Mouse (Mus musculus): ENCODE measurements at regions not wholly inside any gene's neighbourhood (a gene's known extent, or its start where the extent isn't known, plus 50 kb on each side); places are given as distances from the start of the nearest gene placed in this dataset.

DNA sequence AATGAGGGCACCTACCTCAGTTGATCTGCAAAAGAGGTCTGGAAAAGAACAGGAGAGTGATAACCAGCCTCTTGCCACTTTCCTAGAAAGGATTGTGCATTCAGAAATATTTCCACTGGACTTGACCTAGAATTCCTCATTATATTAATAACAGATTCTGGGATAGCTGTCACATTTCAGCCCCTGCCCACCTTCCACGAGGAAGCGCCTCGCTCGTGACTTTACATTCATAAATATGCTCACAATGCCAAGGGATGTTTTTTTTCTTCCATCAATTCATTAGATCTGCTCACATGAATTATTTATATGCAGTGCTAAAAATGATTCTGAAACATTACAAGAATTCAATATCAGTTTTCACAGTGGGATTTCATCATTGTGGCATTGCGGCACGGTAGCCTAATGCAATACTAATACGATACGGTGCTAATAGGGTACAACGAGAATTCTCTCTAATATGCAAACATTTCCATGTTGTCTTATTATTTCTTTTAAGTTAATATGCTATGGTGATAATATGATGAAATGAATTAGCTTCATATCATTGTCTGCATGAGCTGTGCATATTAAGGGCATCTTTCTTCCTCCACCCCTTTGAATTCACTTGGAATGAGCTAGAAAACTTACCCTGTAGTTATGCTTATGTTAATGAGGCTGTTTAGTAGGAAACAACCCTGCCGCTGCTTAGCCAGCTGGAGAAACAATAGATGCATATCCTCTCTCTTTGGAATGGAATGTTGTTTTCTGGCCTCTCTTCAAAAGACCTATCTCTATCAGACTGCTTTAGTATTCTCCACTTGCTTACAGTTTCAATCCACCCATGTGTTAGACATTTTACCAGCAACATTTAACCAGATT is 235.8 kb upstream of the Ptbp2 start:
- Histone ChIP-seq H3K4me3 (replicated peaks) (no peak overlapping the region), H3K9me3 (no peaks in the 10 kb centered on the region), H3K36me3 (no peaks in the 10 kb centered on the region), H3K4me2 (no peak overlapping the region), H3K27ac (no peak overlapping the region), H3K4me1 (replicated peaks) (no peaks in the 10 kb centered on the region), H3K27me3 (no peaks in the 10 kb centered on the region), H3K9ac (replicated peaks) (no peak overlapping the region)
- ATAC-seq (ENCODE audit: insufficient number of reproducible peaks, insufficient read depth, low FRiP score, low TSS enrichment, low read depth) = no peak
- 92% methylated on average over 10 of the region's 10 CpGs for WGBS

DNA sequence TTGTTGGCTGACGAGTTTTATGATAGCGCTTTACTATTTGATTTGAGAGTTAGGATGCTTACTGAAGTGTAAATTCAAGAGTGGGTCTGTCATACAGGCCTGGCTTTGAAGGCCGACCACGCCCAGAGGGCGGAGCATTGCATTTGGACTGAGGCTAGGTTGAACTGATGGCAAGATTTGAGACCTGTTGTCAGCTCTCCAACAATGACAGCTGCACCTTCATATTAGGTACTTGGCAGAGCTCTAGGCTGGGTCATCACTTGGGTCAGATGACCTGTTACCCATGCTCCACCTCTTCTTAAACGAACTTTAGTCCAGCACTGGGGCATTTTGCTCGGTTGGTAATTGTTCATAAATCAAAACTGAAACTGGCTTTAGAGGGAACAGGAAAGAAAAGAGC is 231.1 kb upstream of the Ptbp2 start:
- ATAC-seq (ENCODE audit: insufficient number of reproducible peaks, insufficient read depth, low FRiP score, low TSS enrichment, low read depth) = no peak
- no peaks in the 10 kb centered on the region for H3K4me1 ChIP-seq (replicated peaks)
- no peaks in the 10 kb centered on the region for H3K9me3 ChIP-seq
- no peaks in the 10 kb centered on the region for H3K27me3 ChIP-seq
- no peak overlapping the region for H3K9ac ChIP-seq (replicated peaks)
- no peak overlapping the region for H3K4me3 ChIP-seq (replicated peaks)
- no peak overlapping the region for H3K4me2 ChIP-seq
- H3K27ac ChIP-seq = no peak overlapping the region
- 87% methylated on average over 7 of the region's 7 CpGs for WGBS
- H3K36me3 ChIP-seq = no peaks in the 10 kb centered on the region

DNA sequence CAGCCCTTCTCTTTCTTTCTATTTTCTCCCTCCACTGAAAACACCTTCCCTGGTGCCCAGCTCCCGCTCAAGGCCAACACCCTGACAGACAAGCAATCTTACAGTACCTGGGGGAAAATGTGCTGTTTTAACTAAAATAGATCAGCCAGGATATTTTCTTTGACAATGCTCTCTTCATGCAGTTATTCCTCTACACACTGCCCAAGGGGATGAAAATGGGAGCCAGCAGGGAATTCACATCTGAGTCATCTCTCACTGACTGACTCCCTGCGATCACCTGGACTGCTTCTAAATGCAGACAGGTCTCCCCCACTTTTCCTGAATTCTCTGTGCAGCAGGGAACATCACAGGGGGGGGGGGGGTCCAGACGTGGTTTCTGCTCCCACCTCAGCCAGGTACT is 227.6 kb upstream of the Ptbp2 start:
- H3K4me1 ChIP-seq (replicated peaks) = no peaks in the 10 kb centered on the region
- H3K9ac ChIP-seq (replicated peaks) = no peak overlapping the region
- H3K36me3 ChIP-seq = no peaks in the 10 kb centered on the region
- H3K9me3 ChIP-seq = no peaks in the 10 kb centered on the region
- H3K4me3 ChIP-seq (replicated peaks) = no peak overlapping the region
- ATAC-seq (ENCODE audit: insufficient number of reproducible peaks, insufficient read depth, low FRiP score, low TSS enrichment, low read depth) = no peak
- no peak overlapping the region for H3K27ac ChIP-seq
- no peaks in the 10 kb centered on the region for H3K27me3 ChIP-seq
- H3K4me2 ChIP-seq = no peak overlapping the region
- 18% methylated on average over 3 of the region's 3 CpGs for WGBS

DNA sequence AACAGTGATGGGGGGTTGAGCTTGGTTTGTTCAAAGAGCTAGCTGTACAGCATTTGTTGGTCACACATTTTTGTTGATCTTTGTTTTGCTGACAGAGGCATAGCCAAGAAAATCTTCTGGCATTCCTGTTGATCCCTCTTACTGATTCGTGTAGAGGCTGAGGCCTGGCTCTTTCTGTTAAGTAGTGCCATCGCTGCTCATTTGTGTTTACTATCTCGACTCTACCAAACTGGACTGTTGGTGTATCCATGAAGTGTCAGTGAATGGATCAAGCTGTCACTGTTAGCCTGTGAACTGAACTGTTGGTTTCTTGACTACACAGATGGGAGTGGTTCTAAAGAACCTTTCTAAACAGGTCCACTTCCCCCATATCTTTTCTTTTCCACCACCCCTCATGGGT is 223.8 kb upstream of the Ptbp2 start:
- H3K4me2 ChIP-seq = no peak overlapping the region
- ATAC-seq (ENCODE audit: insufficient number of reproducible peaks, insufficient read depth, low FRiP score, low TSS enrichment, low read depth) = no peak
- H3K4me1 ChIP-seq (replicated peaks) = no peaks in the 10 kb centered on the region
- no peak overlapping the region for H3K4me3 ChIP-seq (replicated peaks)
- no peaks in the 10 kb centered on the region for H3K36me3 ChIP-seq
- H3K9me3 ChIP-seq = no peaks in the 10 kb centered on the region
- 92% methylated on average over 3 of the region's 3 CpGs for WGBS
- H3K27ac ChIP-seq = no peak overlapping the region
- H3K27me3 ChIP-seq = no peaks in the 10 kb centered on the region
- no peak overlapping the region for H3K9ac ChIP-seq (replicated peaks)

DNA sequence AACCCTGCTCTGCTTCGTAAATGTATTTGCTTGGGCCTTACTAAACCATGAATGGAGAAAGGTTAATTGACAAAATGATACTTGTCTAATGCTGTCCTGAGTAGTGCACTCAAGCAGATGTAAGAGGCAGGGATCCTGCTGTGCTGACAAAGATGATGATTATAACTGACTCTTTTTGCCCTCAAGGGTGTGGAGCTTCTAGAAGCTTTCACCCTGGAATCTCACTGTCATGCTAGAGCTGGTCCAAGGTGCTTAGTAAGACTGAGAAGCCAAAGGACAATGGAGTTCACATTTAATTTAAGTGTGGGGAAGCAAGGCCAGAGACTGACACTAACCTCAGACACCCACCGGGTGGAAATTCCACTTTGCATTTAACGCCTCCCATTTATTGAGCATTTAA is 220.3 kb upstream of the Ptbp2 start:
- WGBS = 77% methylated on average over 3 of the region's 3 CpGs
- no peaks in the 10 kb centered on the region for H3K27me3 ChIP-seq
- no peaks in the 10 kb centered on the region for H3K4me1 ChIP-seq (replicated peaks)
- H3K27ac ChIP-seq = no peak overlapping the region
- no peak overlapping the region for H3K4me2 ChIP-seq
- H3K4me3 ChIP-seq (replicated peaks) = no peak overlapping the region
- no peak for ATAC-seq (ENCODE audit: insufficient number of reproducible peaks, insufficient read depth, low FRiP score, low TSS enrichment, low read depth)
- no peaks in the 10 kb centered on the region for H3K9me3 ChIP-seq
- no peak overlapping the region for H3K9ac ChIP-seq (replicated peaks)
- H3K36me3 ChIP-seq = no peaks in the 10 kb centered on the region

DNA sequence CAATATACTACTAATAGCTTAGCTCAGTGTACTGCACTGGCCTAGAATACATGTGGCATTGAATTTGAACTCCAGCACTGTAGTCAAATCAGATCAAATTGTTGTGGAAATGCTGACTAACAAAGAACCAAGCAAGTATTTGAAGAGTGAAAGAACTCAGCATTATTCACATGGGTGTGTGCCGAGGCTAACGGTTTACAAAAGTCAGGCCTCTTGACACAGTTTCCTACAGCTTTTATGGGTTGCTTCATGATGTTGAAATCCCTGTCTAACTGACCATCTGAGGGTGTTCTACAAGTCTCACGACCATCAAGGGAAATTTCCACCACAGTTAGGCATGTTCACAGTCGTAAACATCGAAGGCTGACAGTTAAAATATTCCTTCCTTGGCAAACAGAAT is 216.0 kb upstream of the Ptbp2 start:
- Histone ChIP-seq H3K27me3 (no peaks in the 10 kb centered on the region), H3K36me3 (no peaks in the 10 kb centered on the region), H3K9me3 (no peaks in the 10 kb centered on the region), H3K4me1 (replicated peaks) (peaks cover 10% of the 10 kb centered on the region; the same call in 1 of the 2 replicates), H3K9ac (replicated peaks) (no peak overlapping the region), H3K4me3 (replicated peaks) (no peak overlapping the region), H3K27ac (no peak overlapping the region), H3K4me2 (no peak overlapping the region)
- WGBS = 64% methylated on average over 5 of the region's 5 CpGs
- ATAC-seq (ENCODE audit: insufficient number of reproducible peaks, insufficient read depth, low FRiP score, low TSS enrichment, low read depth) = no peak

DNA sequence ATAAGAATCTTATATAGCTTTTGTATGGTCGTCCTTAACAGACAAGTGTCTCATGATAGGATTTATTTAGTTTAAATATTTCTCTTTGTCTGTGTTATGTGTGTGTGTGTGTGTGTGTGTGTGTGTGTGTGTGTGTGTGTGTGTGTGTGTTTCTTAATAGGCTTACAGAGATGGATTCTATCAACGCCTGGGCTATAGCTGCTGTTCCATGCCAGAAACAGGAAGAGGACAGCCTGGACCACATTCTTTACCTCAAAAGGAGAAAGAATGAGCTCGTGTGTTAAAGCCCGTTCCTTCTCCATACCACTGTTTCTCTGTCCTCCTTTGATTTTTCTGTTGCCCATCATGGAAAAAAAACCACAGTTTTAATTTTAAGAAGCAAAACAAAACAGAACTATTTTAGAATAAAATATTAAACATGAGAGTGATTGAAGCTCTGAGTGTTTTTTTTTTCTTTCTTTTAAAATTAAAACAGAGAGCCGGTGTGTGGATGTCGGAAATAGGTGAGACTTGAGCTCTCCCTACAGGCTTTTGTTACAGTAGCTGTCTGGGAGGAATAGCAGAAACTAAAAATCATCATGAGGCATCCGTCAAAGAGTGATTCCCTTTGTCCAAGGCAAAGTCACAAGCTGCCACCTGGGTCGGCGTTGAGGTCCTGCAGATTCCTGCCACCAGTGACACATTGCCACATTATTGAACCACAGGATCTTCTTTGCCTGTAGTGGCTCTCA is 212.2 kb upstream of the Ptbp2 start:
- no peak overlapping the region for H3K9ac ChIP-seq (replicated peaks)
- H3K36me3 ChIP-seq = no peaks in the 10 kb centered on the region
- no peak overlapping the region for H3K4me3 ChIP-seq (replicated peaks)
- H3K4me1 ChIP-seq (replicated peaks) = peaks cover 10% of the 10 kb centered on the region; the same call in 1 of the 2 replicates
- no peak overlapping the region for H3K27ac ChIP-seq
- no peak overlapping the region for H3K4me2 ChIP-seq
- H3K27me3 ChIP-seq = no peaks in the 10 kb centered on the region
- ATAC-seq (ENCODE audit: insufficient number of reproducible peaks, insufficient read depth, low FRiP score, low TSS enrichment, low read depth) = no peak
- no peaks in the 10 kb centered on the region for H3K9me3 ChIP-seq
- WGBS = 57% methylated on average over 9 of the region's 9 CpGs

DNA sequence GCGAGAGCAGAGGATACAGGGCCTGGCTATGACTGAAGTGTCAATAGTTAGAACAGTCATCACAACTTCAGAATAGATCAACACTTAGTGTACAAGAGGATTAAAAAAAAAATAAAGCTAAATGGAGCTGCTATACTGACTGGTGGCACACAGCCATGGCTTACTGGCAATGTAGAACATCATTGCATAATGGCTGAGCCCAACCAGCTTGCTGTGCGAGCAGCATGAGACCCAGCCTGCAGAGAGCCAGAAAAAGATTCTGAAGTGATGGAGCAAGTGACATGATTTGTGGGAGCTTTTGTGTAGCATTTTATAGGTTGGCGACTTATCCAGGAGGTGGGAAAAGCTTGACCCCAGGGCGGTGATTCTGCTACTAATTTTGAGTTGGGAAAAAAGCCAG is 211.5 kb upstream of the Ptbp2 start:
- Histone ChIP-seq H3K9me3 (no peaks in the 10 kb centered on the region), H3K9ac (replicated peaks) (no peak overlapping the region), H3K27me3 (no peaks in the 10 kb centered on the region), H3K36me3 (no peaks in the 10 kb centered on the region), H3K4me1 (replicated peaks) (peaks cover 10% of the 10 kb centered on the region; the same call in 1 of the 2 replicates), H3K4me3 (replicated peaks) (no peak overlapping the region), H3K27ac (no peak overlapping the region), H3K4me2 (no peak overlapping the region)
- peak; percentile 31; the same call in 1 of the 2 replicates for ATAC-seq (ENCODE audit: insufficient number of reproducible peaks, insufficient read depth, low FRiP score, low TSS enrichment, low read depth)
- 36% methylated on average over 4 of the region's 4 CpGs for WGBS

DNA sequence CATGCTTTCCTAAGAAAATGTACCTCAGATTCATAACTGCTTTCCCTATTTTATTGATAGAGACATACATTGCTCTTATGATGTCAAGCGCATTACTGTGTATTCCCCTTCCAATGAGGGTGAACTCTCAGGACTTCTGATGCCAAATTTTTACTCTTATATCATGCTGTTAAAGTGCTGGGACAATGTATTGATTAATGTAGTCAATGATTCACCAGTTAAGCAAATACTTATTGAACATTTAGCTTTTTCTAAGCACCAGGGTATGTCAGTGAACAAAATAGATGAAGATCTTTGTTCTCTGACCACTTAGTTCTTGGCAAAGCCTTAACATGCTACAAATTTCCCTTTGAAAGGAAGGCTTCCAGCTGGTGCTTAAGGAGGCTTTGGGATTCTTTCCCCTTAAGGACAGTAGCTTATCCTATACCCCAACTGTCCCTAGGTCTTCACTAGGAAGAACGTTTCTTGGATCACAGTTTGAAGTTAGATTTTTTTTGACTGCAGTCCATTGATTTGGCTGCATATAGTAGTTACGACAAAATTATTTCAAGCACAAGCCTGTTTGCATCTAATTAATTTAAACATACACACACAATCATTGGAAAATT is 203.1 kb upstream of the Ptbp2 start:
- Histone ChIP-seq H3K4me2 (no peak overlapping the region), H3K4me3 (replicated peaks) (no peak overlapping the region), H3K27ac (no peak overlapping the region), H3K4me1 (replicated peaks) (no peaks in the 10 kb centered on the region), H3K9me3 (no peaks in the 10 kb centered on the region), H3K36me3 (no peaks in the 10 kb centered on the region), H3K27me3 (no peaks in the 10 kb centered on the region), H3K9ac (replicated peaks) (no peak overlapping the region)
- WGBS = 80% methylated on average over 3 of the region's 3 CpGs
- ATAC-seq (ENCODE audit: insufficient number of reproducible peaks, insufficient read depth, low FRiP score, low TSS enrichment, low read depth) = no peak

DNA sequence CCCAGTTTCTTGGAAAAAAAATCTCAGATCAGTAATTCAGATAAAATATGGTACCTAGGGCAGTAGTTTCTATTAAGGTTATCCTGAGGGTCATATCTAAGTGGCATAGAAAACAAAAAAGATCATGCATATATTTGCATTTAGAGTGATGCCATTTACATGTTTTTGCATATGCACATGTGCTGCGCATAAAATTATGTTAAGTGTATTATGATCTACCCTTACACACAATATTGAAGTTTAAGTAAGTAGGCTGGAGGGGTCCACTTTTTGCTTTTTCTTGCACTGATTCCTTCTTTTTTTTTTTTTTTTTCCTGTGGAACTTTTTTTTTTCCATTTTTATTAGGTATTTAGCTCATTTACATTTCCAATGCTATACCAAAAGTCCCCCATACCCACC is 193.1 kb upstream of the Ptbp2 start:
- WGBS = 100% methylated on average over 1 of the region's 1 CpGs
- Histone ChIP-seq H3K9me3 (no peaks in the 10 kb centered on the region), H3K27ac (no peak overlapping the region), H3K27me3 (no peaks in the 10 kb centered on the region), H3K9ac (replicated peaks) (no peak overlapping the region), H3K4me1 (replicated peaks) (no peaks in the 10 kb centered on the region), H3K36me3 (no peaks in the 10 kb centered on the region), H3K4me3 (replicated peaks) (no peak overlapping the region), H3K4me2 (no peak overlapping the region)
- no peak for ATAC-seq (ENCODE audit: insufficient number of reproducible peaks, insufficient read depth, low FRiP score, low TSS enrichment, low read depth)

DNA sequence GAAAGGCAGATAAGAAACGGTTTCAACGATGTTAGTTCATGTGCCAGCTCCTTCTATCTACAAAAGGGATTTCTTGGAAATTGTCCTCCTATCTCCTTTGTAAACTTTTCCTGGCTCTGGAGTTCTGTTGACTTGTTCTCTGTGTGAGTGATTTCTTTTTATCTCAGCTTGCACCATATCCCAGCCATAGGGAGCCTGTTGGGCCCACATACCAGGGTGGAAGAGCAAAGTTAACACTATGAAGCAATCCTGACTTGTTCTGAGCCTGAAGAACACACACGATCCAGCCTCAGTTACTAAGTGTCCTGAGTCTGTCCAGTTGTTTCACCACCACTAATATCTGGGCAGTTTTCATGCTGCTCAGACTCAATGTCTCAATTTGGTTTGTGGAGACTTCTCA is 192.1 kb upstream of the Ptbp2 start:
- Histone ChIP-seq H3K4me3 (replicated peaks) (no peak overlapping the region), H3K4me2 (no peak overlapping the region), H3K9ac (replicated peaks) (no peak overlapping the region), H3K4me1 (replicated peaks) (no peaks in the 10 kb centered on the region), H3K36me3 (no peaks in the 10 kb centered on the region), H3K9me3 (no peaks in the 10 kb centered on the region), H3K27ac (no peak overlapping the region), H3K27me3 (no peaks in the 10 kb centered on the region)
- ATAC-seq (ENCODE audit: insufficient number of reproducible peaks, insufficient read depth, low FRiP score, low TSS enrichment, low read depth) = no peak
- WGBS = 92% methylated on average over 3 of the region's 3 CpGs

Measured in limb, embryonic 12.5 days (tissue).